ENCODE assay signal across 8 mouse cellular contexts in the genomic region with DNA sequence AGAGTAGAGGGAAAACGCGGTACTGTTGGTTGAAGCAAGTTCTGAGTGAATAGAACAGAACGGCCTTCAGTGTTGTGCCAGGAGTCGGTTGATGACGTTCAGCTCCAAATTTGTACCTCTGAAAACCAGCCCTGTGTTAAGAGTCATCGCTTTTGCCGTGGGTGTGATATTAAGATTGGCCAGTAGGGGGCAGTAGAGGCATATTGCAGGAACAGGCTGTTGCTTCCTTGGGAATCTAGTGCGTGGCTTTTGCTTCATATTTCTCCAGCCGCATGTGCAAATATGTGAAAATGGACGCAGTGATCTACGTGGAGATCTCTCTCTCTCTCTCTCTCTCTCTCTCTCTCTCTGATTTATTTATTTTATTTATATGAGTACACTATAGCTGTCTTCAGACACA. TPM values are rescaled to one million over a fixed set of nuclear protein-coding genes. Genes with fewer than 3 reads are reported as not detected.
DNase-seq lines count a peak whose midpoint lies in the region; ATAC-seq and TF ChIP-seq lines count a peak whose summit lies in the region.

No protein-coding gene starts in this region.

- TF ChIP-seq POLR2A in myocyte (IDR thresholded peaks at IDR 0.05; ENCODE audit: insufficient read length, low read depth), result no peak

- no peak overlapping the region for H3K9ac ChIP-seq in hindbrain, embryonic 11.5 days (ENCODE audit: low read depth, low read length)
- H3K9ac ChIP-seq in hindbrain, embryonic 12.5 days, result no peak overlapping the region
- no peak overlapping the region for H3K9ac ChIP-seq in forebrain, embryonic 15.5 days (replicated peaks)

- no peaks in the 10 kb centered on the region for H3K27me3 ChIP-seq in hindbrain, embryonic 11.5 days (ENCODE audit: control insufficient read depth, insufficient read depth, low read length)
- H3K27me3 ChIP-seq in hindbrain, embryonic 12.5 days, result no peaks in the 10 kb centered on the region
- no peaks in the 10 kb centered on the region for H3K27me3 ChIP-seq in forebrain, embryonic 15.5 days
- H3K27me3 ChIP-seq in myocyte (ENCODE audit: control insufficient read depth, insufficient read depth, insufficient read length), result no peaks in the 10 kb centered on the region

- no peaks in the 10 kb centered on the region for H3K79me2 ChIP-seq in myocyte (ENCODE audit: control insufficient read depth, insufficient read depth)

- no peak overlapping the region for H3ac ChIP-seq in myocyte (ENCODE audit: control insufficient read depth, insufficient read length)

- H3K36me3 ChIP-seq in hindbrain, embryonic 11.5 days (ENCODE audit: control insufficient read depth, insufficient read depth, low read length), result no peaks in the 10 kb centered on the region
- no peaks in the 10 kb centered on the region for H3K36me3 ChIP-seq in hindbrain, embryonic 12.5 days
- H3K36me3 ChIP-seq in forebrain, embryonic 15.5 days, result no peaks in the 10 kb centered on the region
- no peaks in the 10 kb centered on the region for H3K36me3 ChIP-seq in myocyte (ENCODE audit: control insufficient read depth, insufficient read depth)

- no peak for ATAC-seq in hindbrain, embryonic 11.5 days (ENCODE audit: low FRiP score)
- no peak for ATAC-seq in hindbrain, embryonic 12.5 days (ENCODE audit: low FRiP score)
- peak; percentile 52 for ATAC-seq in cerebellum, adult (ENCODE audit: insufficient number of reproducible peaks, low FRiP score, low TSS enrichment)
- peak; percentile 12; the same call in 1 of the 2 replicates for ATAC-seq in forebrain, embryonic 15.5 days (replicated peaks)

- no peaks in the 10 kb centered on the region for H3K4me1 ChIP-seq in hindbrain, embryonic 11.5 days (replicated peaks; ENCODE audit: control insufficient read depth, insufficient read depth, low read length)
- H3K4me1 ChIP-seq in hindbrain, embryonic 12.5 days, result peaks cover 17% of the 10 kb centered on the region
- peaks cover 15% of the 10 kb centered on the region for H3K4me1 ChIP-seq in forebrain, embryonic 15.5 days

- no peak overlapping the region for H3K27ac ChIP-seq in hindbrain, embryonic 11.5 days (ENCODE audit: low read depth, low read length)
- H3K27ac ChIP-seq in hindbrain, embryonic 12.5 days, result no peak overlapping the region
- H3K27ac ChIP-seq in forebrain, embryonic 15.5 days (replicated peaks), result no peak overlapping the region

- no peak overlapping the region for H3K4me2 ChIP-seq in hindbrain, embryonic 11.5 days (replicated peaks; ENCODE audit: low read depth, low read length)
- no peak overlapping the region for H3K4me2 ChIP-seq in hindbrain, embryonic 12.5 days (replicated peaks)
- peak overlapping the region; percentile 28; the same call in 1 of the 2 replicates for H3K4me2 ChIP-seq in forebrain, embryonic 15.5 days (replicated peaks)
- peak overlapping the region; percentile 25 for H3K4me2 ChIP-seq in myocyte (ENCODE audit: low read depth)

- intact Hi-C loops in heart, postnatal 36 days (cut with DNase I), result loop anchor here (1.0 to 5.0 kb wide), 3 partner anchors 50 to 291 kb away; partner anchors contain the start of gene Chpt1

- no peak overlapping the region for H3K4me3 ChIP-seq in hindbrain, embryonic 11.5 days (ENCODE audit: low read depth, low read length)
- no peak overlapping the region for H3K4me3 ChIP-seq in hindbrain, embryonic 12.5 days
- no peak overlapping the region for H3K4me3 ChIP-seq in forebrain, embryonic 15.5 days
- H3K4me3 ChIP-seq in myocyte, result no peak overlapping the region

- H3K9me3 ChIP-seq in hindbrain, embryonic 11.5 days (ENCODE audit: control insufficient read depth, low read length), result no peaks in the 10 kb centered on the region
- no peaks in the 10 kb centered on the region for H3K9me3 ChIP-seq in hindbrain, embryonic 12.5 days (replicated peaks)
- H3K9me3 ChIP-seq in forebrain, embryonic 15.5 days, result no peaks in the 10 kb centered on the region

- DNase-seq in hindbrain, embryonic 11.5 days (ENCODE audit: low spot score), result peak; percentile 90
- peak; percentile 93 for DNase-seq in heart, postnatal 36 days
- DNase-seq in left cerebral cortex, adult 9 months (ENCODE audit: low spot score in 2 of 2), result peak; percentile 77 to 97
- DNase-seq in spleen, postnatal 4 days (ENCODE audit: low spot score in 2 of 2), result peak; percentile 82 to 94

- 10% methylated on average over 11 of the region's 11 CpGs for WGBS in hindbrain, embryonic 11.5 days
- 8% methylated on average over 11 of the region's 11 CpGs for WGBS in hindbrain, embryonic 12.5 days
- 6% methylated on average over 11 of the region's 11 CpGs for WGBS in forebrain, embryonic 15.5 days

TF ChIP-seq in myocyte, 11 proteins besides CTCF, POLR2A, EP300 and RAD21:
- TF ChIP-seq MAX (IDR thresholded peaks at IDR 0.05; ENCODE audit: low read depth), result no peak

RNA-seq across cellular contexts. Expression of gene Dram1, which starts 2.1 kb away (rescaled TPM):
- polyA plus RNA-seq in hindbrain, embryonic 11.5 days (2014; fragmentation: Nextera tagmentation; extraction: Ambion mirVana), result 0.59 and 1.0 TPM in 2 replicates
- polyA plus RNA-seq in hindbrain, embryonic 12.5 days (2016; fragmentation: Nextera tagmentation; extraction: Ambion mirVana), result 0.58 and 0.82 TPM in 2 replicates
- polyA plus RNA-seq in forebrain, embryonic 15.5 days (2015; fragmentation: Nextera tagmentation; extraction: Ambion mirVana), result 0.47 and 0.70 TPM in 2 replicates
- total RNA-seq in heart, postnatal 36 days (2021), result 1 to 10 TPM; 3.0 to 3.9 TPM
- 1.7 TPM for polyA plus RNA-seq in myocyte (2012; fragmentation: generic; extraction: Trizol)

RNA-seq across cellular contexts. Expression of gene Gnptab, which starts 2.2 kb away (rescaled TPM):
- polyA plus RNA-seq in hindbrain, embryonic 11.5 days (2014; fragmentation: Nextera tagmentation; extraction: Ambion mirVana), result 9.7 and 11.1 TPM in 2 replicates
- 15.2 and 18.3 TPM in 2 replicates for polyA plus RNA-seq in hindbrain, embryonic 12.5 days (2016; fragmentation: Nextera tagmentation; extraction: Ambion mirVana)
- 15.0 and 15.8 TPM in 2 replicates for polyA plus RNA-seq in forebrain, embryonic 15.5 days (2015; fragmentation: Nextera tagmentation; extraction: Ambion mirVana)
- total RNA-seq in heart, postnatal 36 days (2021), result 10 to 100 TPM; 31.2 to 32.1 TPM
- 4.6 TPM for polyA plus RNA-seq in myocyte (2012; fragmentation: generic; extraction: Trizol)

Comparison
In these comparisons a context has a peak if more than half of its experiments do, and no peak if none do; other contexts are left out.
1. ATAC-seq: peak in cerebellum, adult (single experiment) and forebrain, embryonic 15.5 days (single experiment); none in hindbrain, embryonic 11.5 days (single experiment) and hindbrain, embryonic 12.5 days (single experiment).
2. H3K4me2 ChIP-seq: peak in forebrain, embryonic 15.5 days (single experiment) and myocyte (single experiment); none in hindbrain, embryonic 11.5 days (single experiment) and hindbrain, embryonic 12.5 days (single experiment).
3. Peak in every context shown above with its lines, with median percentiles within 50 percentile points of each other: DNase-seq.